Mouse (Mus musculus): ENCODE data around the gene Ccdc82. TPM values are rescaled to one million over a fixed set of nuclear protein-coding genes. Genes with fewer than 3 reads are reported as not detected.

Gene Ccdc82
- total and polyA plus RNA-seq, 3 experiments = 9.5 to 11.9 (median 11.3) TPM

GRCm38 (mm10) chr9:13296274-13297121 is 49.7 kb downstream of the Ccdc82 start (continued):
- no peak for TF ChIP-seq USF2 (conservative IDR thresholded peaks at IDR 0.05; ENCODE audit: low read depth, low read length)
- peak; percentile 57 for TF ChIP-seq SIN3A (IDR thresholded peaks at IDR 0.05; ENCODE audit: low read length)
- TF ChIP-seq IRF4 (IDR thresholded peaks at IDR 0.05; ENCODE audit: low read depth, low read length) = peak; percentile 74
- peak in 1 of 2 experiments; percentile 78; a peak in 2 of 4 replicates for TF ChIP-seq CTCF (conservative IDR thresholded peaks at IDR 0.05 in 1 of 2, IDR thresholded peaks at IDR 0.05 in 1 of 2; ENCODE audit: low read depth in 2 of 2, low read length in 2 of 2)
- peak; percentile 81 for TF ChIP-seq RAD21 (IDR thresholded peaks at IDR 0.05; ENCODE audit: low read depth, low read length)
- peak; percentile 39 for TF ChIP-seq ZC3H11A (IDR thresholded peaks at IDR 0.05; ENCODE audit: low read depth, low read length)
- TF ChIP-seq EP300 (IDR thresholded peaks at IDR 0.05; ENCODE audit: low read length) = peak; percentile 68
- TF ChIP-seq SMC3 (IDR thresholded peaks at IDR 0.05; ENCODE audit: low read depth, low read length) = peak; percentile 85
- TF ChIP-seq CHD2 (IDR thresholded peaks at IDR 0.05; ENCODE audit: low read length) = peak; percentile 39
- peak; percentile 90 for TF ChIP-seq UBTF (IDR thresholded peaks at IDR 0.05; ENCODE audit: low read depth, low read length)
- no peak for TF ChIP-seq NELFE (IDR thresholded peaks at IDR 0.05; ENCODE audit: low read depth, low read length)
- TF ChIP-seq RCOR1 (conservative IDR thresholded peaks at IDR 0.05; ENCODE audit: low read depth, low read length) = peak; percentile 82; the same call in 1 of the 2 replicates
- TF ChIP-seq NRF1 (IDR thresholded peaks at IDR 0.05; ENCODE audit: low read depth, low read length) = no peak
- TF ChIP-seq MAX (IDR thresholded peaks at IDR 0.05; ENCODE audit: low read length) = peak; percentile 71; the same call in 1 of the 2 replicates
- TF ChIP-seq E2F4 (IDR thresholded peaks at IDR 0.05; ENCODE audit: insufficient replicate concordance, low read depth, low read length) = no peak
- TF ChIP-seq KAT2A (IDR thresholded peaks at IDR 0.05; ENCODE audit: insufficient replicate concordance, low read length) = 0 out of 2 replicates have a peak, but pooled peaks have one; percentile 27

- no peak for DNase-seq (ENCODE audit: extremely low read depth)
- Histone ChIP-seq H3K36me3 (replicated peaks in 1 of 2; ENCODE audit: control insufficient read depth in 1 of 2, insufficient read depth in 1 of 2, low read length in 1 of 2) (no peaks in the 10 kb centered on the region), H3K4me2 (ENCODE audit: insufficient read depth, low read depth, poor library complexity, severe bottlenecking) (peak overlapping the region; percentile 97), H3K9ac (ENCODE audit: insufficient read depth, low read depth) (peak overlapping the region; percentile 91), H3K79me2 (replicated peaks; ENCODE audit: control insufficient read depth, extremely low read depth, insufficient read depth, poor library complexity, severe bottlenecking) (peaks cover 35% of the 10 kb centered on the region), H3K4me3 (replicated peaks in 1 of 3; ENCODE audit: low read depth in 2 of 3, low read length in 2 of 3, poor library complexity in 1 of 3) (peak overlapping the region; percentile 64 to 89 (median 77)), H3K4me1 (ENCODE audit: control insufficient read depth in 1 of 2, insufficient read depth in 2 of 2) (peaks cover 2 to 41% of the 10 kb centered on the region in 2 experiments; a peak in 3 of 4 replicates), H3K9me3 (replicated peaks; ENCODE audit: low read length) (no peaks in the 10 kb centered on the region), H3K27ac (ENCODE audit: insufficient read depth, low read depth) (no peak overlapping the region; the same call in 1 of the 2 replicates), H3K27me3 (replicated peaks) (no peaks in the 10 kb centered on the region)
- 0 out of 2 replicates have a peak, but pooled peaks have one; percentile 19 for TF ChIP-seq MAZ (IDR thresholded peaks at IDR 0.05; ENCODE audit: low read depth, low read length)
- 0 out of 2 replicates have a peak, but pooled peaks have one; percentile 8 for TF ChIP-seq NRF1 (IDR thresholded peaks at IDR 0.05; ENCODE audit: low read depth, low read length)
- no peak for TF ChIP-seq POLR2AphosphoS2 (IDR thresholded peaks at IDR 0.05; ENCODE audit: low read depth, low read length)
- 0 out of 2 replicates have a peak, but pooled peaks have one; percentile 4 for TF ChIP-seq EP300 (IDR thresholded peaks at IDR 0.05; ENCODE audit: low read length)
- no peak for TF ChIP-seq SMC3 (IDR thresholded peaks at IDR 0.05; ENCODE audit: low read depth, low read length)
- in situ Hi-C loops (cut with MboI; ENCODE audit: low pct_ligation_motif_present, low pct_unique_long_range_greater_than_20kb, low sequenced_read_pairs) = no loop called here
- dilution Hi-C loops (cut with MboI; ENCODE audit: extremely low pct_ligation_motif_present, extremely low pct_unique_long_range_greater_than_20kb, low sequenced_read_pairs) = no loop called here
Observed at GRCm38 (mm10) chr9:13297122-13297667, 50.4 kb downstream of the Ccdc82 start.
